Mouse (Mus musculus) forebrain, embryonic 11.5 days (tissue): ENCODE measurements around the gene Cnst. TPM values are rescaled to one million over a fixed set of nuclear protein-coding genes. Genes with fewer than 3 reads are reported as not detected.
A peak's percentile ranks its signal among the peaks of the same experiment; 100 is the strongest.
"Not testable (repeated sequence)": the region's sequence is repeated elsewhere in the genome, so short reads cannot be mapped to it uniquely, and the experiment has no call there.

Experiments used
- ATAC-seq: fragments of 200-750 bp; cut with Nextera tagmentation; replicated peaks from 2 replicates; pipeline ENCODE4 v1.8.0; 2017; ENCODE audit warnings: moderate TSS enrichment; ENCODE audit not compliant: low FRiP score
- DNase-seq: peaks from one replicate; pipeline ENCODE4 v3.0.0-alpha.2; 2017; ENCODE audit warnings: low spot score
- H3K27ac ChIP-seq: fragments of 300-500 bp; sonication (generic); 2 replicates; pipeline ENCODE4 v1.5.1; 2014; ENCODE audit warnings: low read depth, low read length
- H3K27me3 ChIP-seq: fragments of 300-500 bp; sonication (generic); 2 replicates; pipeline ENCODE4 v1.6.1; 2014; ENCODE audit warnings: mild to moderate bottlenecking, low read length, mixed read lengths; ENCODE audit not compliant: control insufficient read depth, insufficient read depth
- H3K36me3 ChIP-seq: fragments of 300-500 bp; sonication (generic); 2 replicates; pipeline ENCODE4 v1.6.1; 2014; ENCODE audit warnings: mild to moderate bottlenecking, low read length, moderate library complexity, mixed read lengths; ENCODE audit not compliant: control insufficient read depth, insufficient read depth
- H3K4me1 ChIP-seq: fragments of 300-500 bp; sonication (generic); replicated peaks from 2 replicates; pipeline ENCODE4 v1.6.1; 2014; ENCODE audit warnings: low read length, mixed read lengths; ENCODE audit not compliant: control insufficient read depth, insufficient read depth
- H3K4me2 ChIP-seq: fragments of 300-500 bp; sonication (generic); 2 replicates; pipeline ENCODE4 v1.6.1; 2014; ENCODE audit warnings: low read depth, mild to moderate bottlenecking, low read length, moderate library complexity, mixed read lengths; ENCODE audit not compliant: severe bottlenecking
- H3K4me3 ChIP-seq: fragments of 300-500 bp; sonication (generic); 2 replicates; pipeline ENCODE4 v1.5.1; 2014; ENCODE audit warnings: low read depth, low read length
- H3K9ac ChIP-seq: fragments of 300-500 bp; sonication (generic); 2 replicates; pipeline ENCODE4 v1.6.1; 2014; ENCODE audit warnings: low read length
- H3K9me3 ChIP-seq: fragments of 300-500 bp; sonication (generic); 2 replicates; pipeline ENCODE4 v1.6.1; 2016; ENCODE audit warnings: low read length, mixed read lengths; ENCODE audit not compliant: control insufficient read depth
- WGBS: fragments of 180-500 bp; shearing (Covaris S2); extraction: QIAGEN DNeasy Blood & Tissue Kit; methylation state at CpG from one replicate; pipeline ENCODE4 v1.1.7; 2014; 5-methylcytosine and 5-hydroxymethylcytosine counted together
- polyA plus RNA-seq: library from polyadenylated mRNA; unstranded; fragments of >200 nt; fragmentation: Nextera tagmentation; extraction: Ambion mirVana; gene quantifications from 2 replicates; pipeline ENCODE4 v1.2.1, GENCODE M21; 2014

Gene Cnst
- polyA plus RNA-seq, 1 experiment from 2014 or later, result 23.6 TPM

DNA sequence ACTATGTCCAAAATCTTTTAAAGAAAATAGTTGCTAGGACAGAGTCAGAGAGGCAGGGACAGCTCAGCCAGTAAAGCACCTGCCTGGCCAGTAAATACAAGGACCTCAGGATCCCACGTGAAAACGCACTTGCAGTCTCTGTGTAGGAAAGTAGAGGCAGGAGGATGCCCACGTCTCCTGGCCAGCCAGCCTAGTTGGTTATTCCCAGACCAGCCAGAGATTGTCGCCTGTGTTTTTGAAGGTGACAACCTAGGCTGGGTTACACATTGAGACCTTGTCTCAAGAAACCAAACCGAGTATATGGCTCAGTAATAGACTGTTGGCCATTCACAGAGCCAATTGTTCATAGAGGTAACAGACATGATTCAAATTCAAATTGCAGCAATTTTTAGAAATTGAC is 83.1 kb downstream of the Cnst start:
- DNase-seq (no peak), ATAC-seq (no peak)
- no peaks in the 10 kb centered on the region for H3K4me1 ChIP-seq
- no peak overlapping the region for H3K4me2 ChIP-seq
- H3K27ac ChIP-seq, result no peak overlapping the region
- 78% methylated on average over 5 of the region's 5 CpGs for WGBS
- H3K9ac ChIP-seq, result no peak overlapping the region
- no peak overlapping the region for H3K4me3 ChIP-seq
- H3K36me3 ChIP-seq, result no peaks in the 10 kb centered on the region; the same call in 1 of the 2 replicates
- no peaks in the 10 kb centered on the region for H3K9me3 ChIP-seq
- H3K27me3 ChIP-seq, result no peaks in the 10 kb centered on the region

DNA sequence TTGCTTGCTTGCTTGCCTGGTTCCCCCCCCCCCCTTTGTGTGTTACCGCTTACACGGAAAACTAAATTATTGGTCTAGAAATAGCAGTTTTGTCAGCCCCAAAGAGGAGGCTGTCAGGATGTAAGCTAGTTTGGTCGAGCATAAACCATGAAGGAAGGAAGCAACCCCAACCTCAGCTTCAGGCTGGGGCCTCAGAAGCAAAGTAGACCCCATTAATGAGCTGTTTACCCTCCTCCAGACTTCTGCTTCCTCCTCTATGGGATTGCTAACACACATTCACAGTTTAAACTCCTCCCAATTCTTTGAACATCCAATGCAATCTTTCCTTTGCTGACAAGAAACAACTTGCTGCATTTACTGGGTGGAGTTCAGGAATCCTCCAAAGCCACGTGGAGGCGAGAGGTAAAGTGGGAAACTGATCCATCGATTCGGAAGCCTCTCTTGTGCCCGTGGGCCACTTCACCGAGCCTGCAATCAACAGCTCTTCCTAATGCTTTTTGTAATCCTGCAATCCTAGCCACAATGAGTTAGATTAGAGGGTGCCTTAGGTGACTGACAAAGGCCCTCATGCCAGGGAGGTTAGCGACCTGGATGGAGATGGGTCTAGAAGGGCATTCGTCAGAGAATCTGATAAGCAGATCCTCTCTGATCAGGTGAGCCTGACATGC is 86.7 kb downstream of the Cnst start:
- WGBS, result 83% methylated on average over 11 of the region's 11 CpGs
- Histone ChIP-seq H3K9me3 (no peaks in the 10 kb centered on the region), H3K36me3 (no peaks in the 10 kb centered on the region), H3K27ac (no peak overlapping the region), H3K4me3 (no peak overlapping the region), H3K27me3 (no peaks in the 10 kb centered on the region), H3K9ac (no peak overlapping the region), H3K4me2 (no peak overlapping the region), H3K4me1 (no peaks in the 10 kb centered on the region)
- ATAC-seq (no peak; the same call in 1 of the 2 replicates), DNase-seq (no peak)

DNA sequence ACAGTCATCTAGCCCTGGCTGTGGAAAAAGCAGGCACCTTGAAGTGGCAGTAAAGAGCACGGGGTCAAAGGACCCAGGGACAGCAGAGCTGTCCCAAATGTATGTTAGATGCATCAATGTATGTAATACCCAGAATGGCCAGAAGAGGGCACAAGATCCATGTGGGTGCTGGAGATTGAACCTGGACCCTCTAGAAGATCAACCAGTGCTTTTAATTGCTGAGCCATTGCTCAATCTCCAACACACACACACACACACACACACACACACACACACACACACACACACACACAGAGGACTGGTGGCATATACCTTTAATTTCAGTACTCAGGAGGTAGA is 87.2 kb downstream of the Cnst start:
- no peak overlapping the region for H3K9ac ChIP-seq
- H3K36me3 ChIP-seq, result no peaks in the 10 kb centered on the region
- H3K4me2 ChIP-seq, result no peak overlapping the region
- ATAC-seq (no peak), DNase-seq (no peak)
- H3K27me3 ChIP-seq, result no peaks in the 10 kb centered on the region
- WGBS, result 15% methylated on average over 1 of the region's 1 CpGs
- H3K9me3 ChIP-seq, result no peaks in the 10 kb centered on the region
- H3K4me1 ChIP-seq, result no peaks in the 10 kb centered on the region
- H3K4me3 ChIP-seq, result no peak overlapping the region
- no peak overlapping the region for H3K27ac ChIP-seq

GRCm38 (mm10) chr1:179634159-179634558 is 88.0 kb downstream of the Cnst start:
- DNase-seq (no peak), ATAC-seq (no peak)
- H3K4me2 ChIP-seq, result no peak overlapping the region
- no peak overlapping the region for H3K4me3 ChIP-seq
- H3K4me1 ChIP-seq, result no peaks in the 10 kb centered on the region
- no peaks in the 10 kb centered on the region for H3K9me3 ChIP-seq
- 87% methylated on average over 3 of the region's 3 CpGs for WGBS
- no peak overlapping the region for H3K27ac ChIP-seq
- no peak overlapping the region for H3K9ac ChIP-seq
- H3K36me3 ChIP-seq, result no peaks in the 10 kb centered on the region
- H3K27me3 ChIP-seq, result no peaks in the 10 kb centered on the region

DNA sequence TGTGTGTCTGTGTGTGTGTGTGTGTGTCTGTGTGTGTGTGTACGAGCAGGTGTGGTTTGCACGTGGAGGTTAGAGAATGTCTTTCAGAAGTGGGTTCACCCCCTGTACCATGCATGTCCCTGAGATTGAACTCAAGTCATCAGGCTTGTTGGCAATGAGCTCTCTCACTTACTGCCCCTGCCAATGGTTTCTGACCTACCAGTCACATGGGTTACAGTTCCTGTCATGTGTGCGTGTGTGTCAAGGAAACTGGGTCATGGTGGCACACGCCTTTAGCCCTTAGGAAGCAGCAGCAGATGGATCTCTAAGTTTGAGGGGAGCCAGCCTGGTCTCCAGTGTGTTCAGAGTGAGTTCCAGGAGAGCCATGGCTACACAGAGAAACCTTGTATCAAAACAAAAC is 96.6 kb downstream of the Cnst start:
- Histone ChIP-seq H3K36me3 (no peaks in the 10 kb centered on the region), H3K9me3 (no peaks in the 10 kb centered on the region), H3K9ac (no peak overlapping the region), H3K27ac (no peak overlapping the region), H3K4me2 (no peak overlapping the region), H3K27me3 (no peaks in the 10 kb centered on the region), H3K4me3 (no peak overlapping the region), H3K4me1 (no peaks in the 10 kb centered on the region)
- ATAC-seq (no peak), DNase-seq (no peak)
- 82% methylated on average over 4 of the region's 4 CpGs for WGBS

GRCm38 (mm10) chr1:179644151-179644550 is 98.0 kb downstream of the Cnst start:
- no peaks in the 10 kb centered on the region for H3K27me3 ChIP-seq
- H3K4me2 ChIP-seq, result no peak overlapping the region
- H3K9ac ChIP-seq, result no peak overlapping the region
- H3K4me1 ChIP-seq, result no peaks in the 10 kb centered on the region
- DNase-seq (no peak), ATAC-seq (no peak)
- H3K36me3 ChIP-seq, result no peaks in the 10 kb centered on the region
- no peak overlapping the region for H3K27ac ChIP-seq
- WGBS, result 85% methylated on average over 3 of the region's 3 CpGs
- H3K9me3 ChIP-seq, result no peaks in the 10 kb centered on the region
- no peak overlapping the region for H3K4me3 ChIP-seq

DNA sequence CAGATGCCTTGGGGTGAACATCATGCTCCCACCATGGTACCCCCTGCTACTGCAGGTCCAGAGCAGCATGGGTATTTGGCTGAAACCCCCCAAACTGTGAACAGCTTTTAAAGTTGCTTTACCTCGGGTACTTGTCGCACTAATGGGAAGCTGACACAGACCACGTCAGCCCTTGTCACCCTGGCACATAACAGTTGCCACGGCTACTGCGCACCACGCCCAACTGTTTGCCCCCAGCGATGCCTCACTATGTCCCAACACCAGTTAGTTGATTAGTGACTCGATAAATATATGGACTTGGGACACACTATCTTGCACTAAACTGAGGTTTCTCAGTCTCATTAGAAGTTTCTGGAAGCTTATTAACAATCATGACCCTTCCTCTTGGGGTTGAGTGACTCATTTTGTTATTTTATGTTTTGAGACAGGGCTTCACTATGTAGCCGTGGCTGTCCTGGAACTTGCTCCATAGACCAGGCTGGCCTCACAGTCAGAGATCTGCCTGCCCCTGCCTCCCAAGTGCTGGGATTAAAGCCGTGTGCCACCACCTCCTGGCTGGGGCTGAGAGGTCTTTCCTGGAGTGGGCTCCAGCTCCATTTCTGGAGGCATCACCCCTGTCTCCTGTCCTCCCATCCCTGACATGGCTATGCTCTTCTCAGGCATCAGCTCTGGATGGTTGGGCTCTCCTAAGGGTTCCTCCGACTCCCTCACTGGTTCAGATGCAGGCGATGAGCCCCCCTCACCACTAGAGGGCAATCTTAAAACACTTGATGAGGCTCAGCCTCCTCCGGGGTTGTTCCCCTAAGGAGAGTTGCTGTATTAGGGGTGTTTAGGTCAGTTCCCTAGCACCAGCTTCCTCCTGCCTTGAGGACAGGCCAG is 99.2 kb downstream of the Cnst start:
- Histone ChIP-seq H3K4me3 (no peak overlapping the region), H3K4me1 (no peaks in the 10 kb centered on the region), H3K9me3 (no peaks in the 10 kb centered on the region), H3K4me2 (0 out of 2 replicates have a peak overlapping the region, but pooled peaks have one; percentile 24), H3K27me3 (no peaks in the 10 kb centered on the region), H3K27ac (no peak overlapping the region), H3K9ac (no peak overlapping the region), H3K36me3 (no peaks in the 10 kb centered on the region)
- ATAC-seq, result peak; percentile 88
- peak; percentile 86 for DNase-seq
- 66% methylated on average over 13 of the region's 13 CpGs for WGBS

- Histone ChIP-seq H3K27me3 (no peaks in the 10 kb centered on the region), H3K9me3 (no peaks in the 10 kb centered on the region), H3K27ac (no peak overlapping the region), H3K4me3 (no peak overlapping the region), H3K36me3 (no peaks in the 10 kb centered on the region), H3K4me1 (no peaks in the 10 kb centered on the region), H3K4me2 (0 out of 2 replicates have a peak overlapping the region, but pooled peaks have one; percentile 24), H3K9ac (no peak overlapping the region)
- no peak for DNase-seq
- 22% methylated on average over 4 of the region's 4 CpGs for WGBS
- no peak; the same call in 1 of the 2 replicates for ATAC-seq
These were observed 99.8 kb downstream of the Cnst start for GRCm38 (mm10) chr1:179645980-179646268.

- not testable (repeated sequence) for H3K27ac ChIP-seq, DNase-seq, H3K9me3 ChIP-seq, ATAC-seq, H3K4me1 ChIP-seq, H3K9ac ChIP-seq, H3K4me2 ChIP-seq, H3K27me3 ChIP-seq, H3K4me3 ChIP-seq, H3K36me3 ChIP-seq
- 71% methylated on average over 4 of the region's 5 CpGs for WGBS
These were observed 102.5 kb downstream of the Cnst start for GRCm38 (mm10) chr1:179648678-179649077.
